Mouse (Mus musculus): ENCODE data around the gene Cspg4. TPM values are rescaled to one million over a fixed set of nuclear protein-coding genes. Genes with fewer than 3 reads are reported as not detected.

Cspg4 gene
- total RNA-seq, 2 experiments from 2014 or later, result 13.8 to 20.6 TPM

Other genes with a start within 250 kb of the Cspg4 start
- under 1 TPM; 0.47 to 0.82 TPM for gene Lingo1, start 68.6 kb upstream of the Cspg4 start, total RNA-seq (2021)
- gene Odf3l1, start 354 bp upstream of the Cspg4 start, total RNA-seq (2021), result under 1 TPM in 1 of 2 experiments, not detected in 1; 0.80 TPM
- 1 to 10 TPM; 6.4 to 6.5 TPM for gene Snx33, start 63.3 kb downstream of the Cspg4 start, total RNA-seq (2021)
- gene Imp3, start 72.4 kb downstream of the Cspg4 start, total RNA-seq (2021), result 10 to 100 TPM; 40.1 to 43.1 TPM
- gene Snupn, start 85.8 kb downstream of the Cspg4 start, total RNA-seq (2021), result 1 to 10 TPM; 7.3 to 7.4 TPM
- gene Ptpn9, start 129.9 kb downstream of the Cspg4 start, total RNA-seq (2021), result 1 to 10 TPM; 8.6 to 9.2 TPM
- gene Sin3a, start 207.0 kb downstream of the Cspg4 start, total RNA-seq (2021), result 10 to 100 TPM; 20.3 to 22.7 TPM

Data from gastrocnemius, postnatal 14 days (tissue).